In genomic region chr11:80382626-80383018, GRCm38 (mm10) we compare ENCODE assay signal across 8 mouse cellular contexts. TPM values are rescaled to one million over a fixed set of nuclear protein-coding genes. Genes with fewer than 3 reads are reported as not detected.
DNase-seq lines count a peak whose midpoint lies in the region; ATAC-seq lines count a peak whose summit lies in the region.

No protein-coding gene starts in this region.

- peaks cover 23% of the 10 kb centered on the region for H3K36me3 ChIP-seq in kidney, embryonic 14.5 days (ENCODE audit: control insufficient read depth, insufficient read depth, low read length)
- peaks cover 17% of the 10 kb centered on the region for H3K36me3 ChIP-seq in liver, embryonic 11.5 days (ENCODE audit: control insufficient read depth, insufficient read depth, low read length)
- peaks cover 8% of the 10 kb centered on the region for H3K36me3 ChIP-seq in neural tube, embryonic 13.5 days

- H3K4me2 ChIP-seq in kidney, embryonic 14.5 days (replicated peaks; ENCODE audit: low read depth, low read length), result peak overlapping the region; percentile 44
- peak overlapping the region; percentile 74 for H3K4me2 ChIP-seq in liver, embryonic 11.5 days
- H3K4me2 ChIP-seq in neural tube, embryonic 13.5 days, result peak overlapping the region; percentile 69

- DNase-seq in kidney, adult 11 months, result no peak
- DNase-seq in ES-CJ7 (ENCODE audit: low read depth, low spot score), result peak; percentile 24
- DNase-seq in embryo, embryonic 10.5 days (ENCODE audit: low spot score), result peak; percentile 57
- DNase-seq in heart, postnatal 14 days, result peak; percentile 30 to 36
- peak; percentile 38 for DNase-seq in liver, embryonic 11.5 days (ENCODE audit: low spot score)
- peak; percentile 32 to 44 for DNase-seq in thymus, postnatal 36 days

- no peaks in the 10 kb centered on the region for H3K27me3 ChIP-seq in kidney, embryonic 14.5 days (ENCODE audit: control insufficient read depth, insufficient read depth, low read length)
- H3K27me3 ChIP-seq in liver, embryonic 11.5 days (replicated peaks; ENCODE audit: control insufficient read depth, insufficient read depth, low read length), result no peaks in the 10 kb centered on the region
- H3K27me3 ChIP-seq in neural tube, embryonic 13.5 days, result no peaks in the 10 kb centered on the region

- H3K9me3 ChIP-seq in kidney, embryonic 14.5 days (ENCODE audit: control insufficient read depth, low read length), result no peaks in the 10 kb centered on the region
- H3K9me3 ChIP-seq in liver, embryonic 11.5 days (ENCODE audit: control insufficient read depth, low read length), result no peaks in the 10 kb centered on the region
- no peaks in the 10 kb centered on the region for H3K9me3 ChIP-seq in neural tube, embryonic 13.5 days

- H3K27ac ChIP-seq in kidney, embryonic 14.5 days (ENCODE audit: low read depth, low read length), result peak overlapping the region; percentile 81
- peak overlapping the region; percentile 95 for H3K27ac ChIP-seq in liver, embryonic 11.5 days (ENCODE audit: low read depth, low read length)
- H3K27ac ChIP-seq in neural tube, embryonic 13.5 days (replicated peaks), result peak overlapping the region; percentile 93

- WGBS in kidney, embryonic 14.5 days, result 4% methylated on average over 12 of the region's 12 CpGs
- 2% methylated on average over 12 of the region's 12 CpGs for WGBS in liver, embryonic 11.5 days
- 7% methylated on average over 12 of the region's 12 CpGs for WGBS in neural tube, embryonic 13.5 days

- intact Hi-C loops in heart, postnatal 14 days (cut with DNase I), result no loop called here

- H3K4me1 ChIP-seq in kidney, embryonic 14.5 days (ENCODE audit: control insufficient read depth, insufficient read depth, low read length), result peaks cover 9% of the 10 kb centered on the region; the same call in 1 of the 2 replicates
- H3K4me1 ChIP-seq in liver, embryonic 11.5 days (replicated peaks; ENCODE audit: control insufficient read depth, insufficient read depth, low read length), result peaks cover 16% of the 10 kb centered on the region
- peaks cover 45% of the 10 kb centered on the region for H3K4me1 ChIP-seq in neural tube, embryonic 13.5 days (replicated peaks)

- peak overlapping the region; percentile 61; the same call in 1 of the 2 replicates for H3K9ac ChIP-seq in kidney, embryonic 14.5 days (ENCODE audit: low read depth, low read length)
- peak overlapping the region; percentile 100 for H3K9ac ChIP-seq in liver, embryonic 11.5 days (ENCODE audit: low read depth, low read length)
- H3K9ac ChIP-seq in neural tube, embryonic 13.5 days, result peak overlapping the region; percentile 97

- peak overlapping the region; percentile 74 for H3K4me3 ChIP-seq in kidney, embryonic 14.5 days (ENCODE audit: low read length)
- peak overlapping the region; percentile 95 for H3K4me3 ChIP-seq in liver, embryonic 11.5 days (ENCODE audit: low read depth, low read length)
- H3K4me3 ChIP-seq in neural tube, embryonic 13.5 days, result peak overlapping the region; percentile 94

- ATAC-seq in kidney, embryonic 14.5 days (ENCODE audit: low FRiP score, low TSS enrichment), result no peak
- ATAC-seq in liver, embryonic 11.5 days (replicated peaks; ENCODE audit: low FRiP score), result peak; percentile 23; the same call in 1 of the 2 replicates
- ATAC-seq in neural tube, embryonic 13.5 days (ENCODE audit: low read depth), result peak; percentile 20

RNA-seq across cellular contexts. Expression of gene Zfp207, which starts 0.5 kb away (rescaled TPM):
- polyA plus RNA-seq in kidney, embryonic 14.5 days (2014; fragmentation: Nextera tagmentation; extraction: Ambion mirVana), result 297 and 300 TPM in 2 replicates
- 10 to 100 TPM; 85.8 to 99.0 TPM for total RNA-seq in heart, postnatal 14 days (2021)
- 244 and 245 TPM in 2 replicates for polyA plus RNA-seq in liver, embryonic 11.5 days (2014; fragmentation: Nextera tagmentation; extraction: Ambion mirVana)
- polyA plus RNA-seq in neural tube, embryonic 13.5 days (2015; fragmentation: Nextera tagmentation; extraction: Ambion mirVana), result 217 and 226 TPM in 2 replicates

RNA-seq across cellular contexts. Expression of gene 5730455P16Rik, which starts 4.8 kb away (rescaled TPM):
- 16.9 and 22.9 TPM in 2 replicates for polyA plus RNA-seq in kidney, embryonic 14.5 days (2014; fragmentation: Nextera tagmentation; extraction: Ambion mirVana)
- total RNA-seq in heart, postnatal 14 days (2021), result 10 to 100 TPM; 19.2 to 19.3 TPM
- 15.9 and 16.1 TPM in 2 replicates for polyA plus RNA-seq in liver, embryonic 11.5 days (2014; fragmentation: Nextera tagmentation; extraction: Ambion mirVana)
- 30.4 and 33.4 TPM in 2 replicates for polyA plus RNA-seq in neural tube, embryonic 13.5 days (2015; fragmentation: Nextera tagmentation; extraction: Ambion mirVana)

RNA-seq across cellular contexts. Expression of gene Psmd11, which starts 45.8 kb away (rescaled TPM):
- 300 and 337 TPM in 2 replicates for polyA plus RNA-seq in kidney, embryonic 14.5 days (2014; fragmentation: Nextera tagmentation; extraction: Ambion mirVana)
- 100 to 1,000 TPM; 102 to 103 TPM for total RNA-seq in heart, postnatal 14 days (2021)
- 256 and 289 TPM in 2 replicates for polyA plus RNA-seq in liver, embryonic 11.5 days (2014; fragmentation: Nextera tagmentation; extraction: Ambion mirVana)
- polyA plus RNA-seq in neural tube, embryonic 13.5 days (2015; fragmentation: Nextera tagmentation; extraction: Ambion mirVana), result 293 and 304 TPM in 2 replicates
